Mouse (Mus musculus) bone marrow macrophage, adult 2 months (primary cell): ENCODE measurements at regions not wholly inside any gene's neighbourhood (a gene's known extent, or its start where the extent isn't known, plus 50 kb on each side); places are given as distances from the start of the nearest gene placed in this dataset.
A peak's percentile ranks its signal among the peaks of the same experiment; 100 is the strongest.

Experiments used
- H3K27ac ChIP-seq: 2 replicates; pipeline ENCODE4 v1.5.1; 2012; ENCODE audit warnings: low read depth, low read length; ENCODE audit not compliant: insufficient read depth
- H3K4me1 ChIP-seq: 2 replicates; pipeline ENCODE4 v1.6.1; 2012; ENCODE audit warnings: low read length; ENCODE audit not compliant: control insufficient read depth, insufficient read depth
- H3K4me3 ChIP-seq: 2 replicates; pipeline ENCODE4 v1.5.1; 2012; ENCODE audit warnings: mild to moderate bottlenecking, low read length, moderate library complexity; ENCODE audit not compliant: insufficient read depth
- CTCF ChIP-seq: IDR thresholded peaks from 2 replicates; pipeline ENCODE4 v1.5.1; 2012; ENCODE audit warnings: low read depth, mild to moderate bottlenecking, low read length, moderate library complexity
- POLR2A ChIP-seq: IDR thresholded peaks from 2 replicates; pipeline ENCODE4 v1.6.1; 2012; ENCODE audit warnings: mild to moderate bottlenecking, low read depth, low read length, borderline replicate concordance

DNA sequence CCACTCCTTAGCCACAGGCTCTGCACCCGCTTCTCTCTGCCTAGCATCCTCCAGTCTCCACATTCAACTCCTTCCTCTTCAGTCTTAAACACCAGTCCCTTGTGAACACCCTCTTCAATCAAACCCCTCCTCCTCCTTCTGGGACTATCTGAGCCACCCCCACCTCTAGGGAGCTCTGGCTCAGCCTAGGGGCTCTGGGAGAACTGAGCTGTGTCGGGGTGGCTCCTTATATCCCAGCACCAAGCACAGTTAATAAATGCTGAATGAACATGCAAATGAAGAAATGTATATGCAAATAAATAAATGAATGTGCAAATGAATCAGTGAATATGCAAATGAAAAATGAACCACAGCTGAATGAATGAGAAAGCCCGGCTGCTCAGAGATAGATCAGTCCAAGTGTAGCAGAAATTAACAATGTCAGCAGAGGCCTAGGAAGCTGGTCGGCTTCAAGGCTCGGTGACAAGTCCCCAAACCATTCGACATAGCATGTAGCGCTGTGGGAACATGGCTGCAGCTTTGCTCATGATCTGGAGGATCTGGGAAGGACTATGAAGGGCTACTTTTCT, 67.1 kb upstream of the Tnrc6c start:
- TF ChIP-seq CTCF (no peak), POLR2A (no peak)
- H3K27ac ChIP-seq = no peak overlapping the region
- H3K4me3 ChIP-seq = no peak overlapping the region
- no peaks in the 10 kb centered on the region for H3K4me1 ChIP-seq

- no peak overlapping the region for H3K4me3 ChIP-seq
- H3K4me1 ChIP-seq = no peaks in the 10 kb centered on the region
- TF ChIP-seq POLR2A (no peak), CTCF (no peak)
- no peak overlapping the region for H3K27ac ChIP-seq
These were observed 65.1 kb upstream of the Tnrc6c start for GRCm38 (mm10) chr11:117589006-117589405.

DNA sequence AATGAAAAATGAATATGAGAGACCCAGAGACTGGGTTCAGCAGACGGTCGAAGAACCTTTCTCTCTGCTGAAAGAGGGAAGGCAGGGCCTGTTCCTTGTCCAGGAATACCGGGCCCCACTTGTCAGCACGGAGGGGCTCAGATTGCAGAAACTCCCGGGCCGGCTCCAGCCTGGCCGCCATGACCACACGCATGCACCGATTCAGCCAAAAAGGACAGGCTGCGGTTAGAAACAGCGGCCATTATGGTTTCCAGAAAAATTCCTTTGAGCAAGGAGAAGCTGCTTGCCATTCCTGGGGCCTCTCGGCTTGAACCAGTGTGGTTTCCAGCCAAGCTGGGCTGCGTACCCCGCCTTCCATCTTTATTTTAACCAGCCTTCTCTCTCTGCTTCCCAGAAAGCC, 64.7 kb upstream of the Tnrc6c start:
- no peak for TF ChIP-seq CTCF
- no peak for TF ChIP-seq POLR2A
- Histone ChIP-seq H3K4me3 (no peak overlapping the region), H3K27ac (no peak overlapping the region), H3K4me1 (no peaks in the 10 kb centered on the region)

DNA sequence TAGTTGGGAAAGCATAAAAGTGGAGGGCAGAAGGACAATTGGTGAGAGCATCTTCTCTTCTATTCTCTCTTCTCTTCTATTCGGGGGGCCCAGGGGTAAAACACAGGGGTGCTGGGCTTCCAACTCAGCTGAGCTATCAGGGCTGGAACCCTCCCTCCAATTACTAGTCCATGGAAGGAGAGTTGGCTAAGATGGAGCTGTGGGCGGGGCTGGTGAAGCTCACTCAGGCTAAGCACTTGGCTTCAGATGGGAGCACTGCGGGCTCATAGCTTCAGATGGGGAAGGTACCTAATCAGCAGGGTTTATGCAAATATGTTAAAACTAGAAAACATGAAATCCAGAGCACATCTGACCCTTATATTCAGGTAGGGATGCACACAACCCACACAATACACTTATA, 61.5 kb upstream of the Tnrc6c start:
- TF ChIP-seq CTCF = no peak
- TF ChIP-seq POLR2A = no peak

DNA sequence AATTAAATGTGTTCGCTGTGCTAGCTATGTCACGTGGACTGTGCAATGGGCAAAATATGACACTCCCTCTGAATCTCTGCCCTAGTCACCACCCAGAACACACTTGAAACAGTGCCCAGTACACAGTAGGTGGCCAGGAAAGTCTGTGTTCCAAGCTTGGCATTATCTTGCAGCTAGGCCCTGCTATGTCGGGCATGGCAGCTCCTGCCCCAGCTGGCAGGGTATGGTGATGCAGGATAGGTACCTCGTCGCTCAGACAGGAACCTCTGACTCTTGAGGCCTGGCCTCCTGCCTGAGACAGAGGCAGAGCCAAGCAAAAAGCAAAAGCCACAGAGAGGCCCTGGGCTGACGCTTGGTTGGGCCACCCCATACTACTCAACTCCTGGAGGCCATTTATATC, 57.9 kb upstream of the Tnrc6c start:
- no peak overlapping the region for H3K27ac ChIP-seq
- H3K4me1 ChIP-seq = no peaks in the 10 kb centered on the region
- H3K4me3 ChIP-seq = no peak overlapping the region
- no peak for TF ChIP-seq POLR2A
- no peak for TF ChIP-seq CTCF

More for the DNA sequence above, 61.5 kb upstream of the Tnrc6c start:
- Histone ChIP-seq H3K4me3 (no peak overlapping the region), H3K4me1 (no peaks in the 10 kb centered on the region), H3K27ac (no peak overlapping the region)

DNA sequence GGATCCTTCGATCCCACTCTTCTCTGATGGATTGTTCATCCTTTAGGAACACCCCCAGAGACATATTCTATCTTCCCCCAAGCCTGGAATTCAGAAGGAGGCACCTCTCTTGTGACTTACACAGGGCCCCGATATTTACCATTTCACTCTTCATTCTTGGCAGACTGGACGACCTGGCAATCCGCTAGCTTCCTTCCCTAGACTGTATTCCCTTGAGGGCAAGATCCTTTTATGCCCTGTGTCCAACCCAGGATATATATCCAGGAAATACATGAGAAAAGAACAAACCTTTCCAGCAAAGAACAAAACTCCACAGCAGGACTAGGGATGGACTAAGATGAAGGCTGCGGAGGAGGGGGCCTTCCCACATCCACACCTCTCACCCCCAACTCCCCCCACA, 56.3 kb upstream of the Tnrc6c start:
- TF ChIP-seq POLR2A (no peak), CTCF (no peak)
- no peaks in the 10 kb centered on the region for H3K4me1 ChIP-seq
- no peak overlapping the region for H3K27ac ChIP-seq
- no peak overlapping the region for H3K4me3 ChIP-seq

DNA sequence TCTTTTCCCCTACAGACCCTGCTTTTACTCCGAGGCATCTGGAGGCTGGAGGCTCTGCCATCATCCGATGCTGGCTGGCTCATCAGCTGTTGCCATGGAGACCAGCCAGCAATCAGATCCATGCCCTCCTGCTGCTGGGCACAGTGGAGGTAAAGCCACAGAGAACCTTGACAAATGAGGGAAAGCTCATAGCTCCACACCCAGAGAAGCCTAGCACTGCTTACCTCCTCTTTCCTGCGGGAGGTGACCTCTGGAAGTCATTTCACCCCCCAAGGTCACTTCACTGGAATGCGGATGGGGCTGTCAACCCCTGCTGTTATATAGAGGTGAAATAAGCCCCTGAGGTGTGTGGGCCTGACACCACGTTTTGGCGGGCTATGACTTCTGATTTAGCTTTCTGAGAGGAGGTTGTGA, 55.9 kb upstream of the Tnrc6c start:
- no peak overlapping the region for H3K4me3 ChIP-seq
- no peak overlapping the region for H3K27ac ChIP-seq
- H3K4me1 ChIP-seq = no peaks in the 10 kb centered on the region
- TF ChIP-seq CTCF (no peak), POLR2A (no peak)

DNA sequence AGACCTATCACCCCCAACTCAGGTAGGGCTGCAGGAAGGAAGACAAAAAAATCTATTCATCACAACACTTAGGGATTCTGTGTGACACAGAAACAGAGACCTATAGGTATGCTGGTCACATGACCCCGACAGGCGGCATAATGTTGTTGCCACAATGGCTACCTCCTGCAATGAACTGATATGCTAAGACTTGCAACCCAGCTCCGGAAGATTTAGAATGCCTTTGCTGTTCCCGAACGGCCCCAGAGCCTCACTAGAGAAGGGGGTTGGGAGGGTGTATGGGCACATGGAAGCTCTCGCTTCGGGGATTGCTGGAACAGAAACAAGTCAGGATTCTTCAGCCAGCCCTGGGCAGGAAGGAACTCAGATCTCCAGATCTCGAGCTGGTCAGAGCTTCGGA, 55.5 kb upstream of the Tnrc6c start:
- TF ChIP-seq CTCF (no peak), POLR2A (no peak)
- H3K4me1 ChIP-seq = no peaks in the 10 kb centered on the region
- no peak overlapping the region for H3K27ac ChIP-seq
- peak overlapping the region; percentile 65 for H3K4me3 ChIP-seq

- H3K27ac ChIP-seq = no peak overlapping the region
- TF ChIP-seq CTCF = no peak
- TF ChIP-seq POLR2A = no peak
- peak overlapping the region; percentile 65 for H3K4me3 ChIP-seq
- H3K4me1 ChIP-seq = no peaks in the 10 kb centered on the region
These were observed 54.9 kb upstream of the Tnrc6c start for GRCm38 (mm10) chr11:117599049-117599787.

- Histone ChIP-seq H3K4me1 (no peaks in the 10 kb centered on the region), H3K4me3 (peak overlapping the region; percentile 65), H3K27ac (no peak overlapping the region)
- no peak for TF ChIP-seq CTCF
- no peak for TF ChIP-seq POLR2A
These were observed 54.3 kb upstream of the Tnrc6c start for GRCm38 (mm10) chr11:117599788-117600263.
